Mouse (Mus musculus) embryonic facial prominence, embryonic 11.5 days (tissue): ENCODE measurements around the gene Cir1. TPM values are rescaled to one million over a fixed set of nuclear protein-coding genes. Genes with fewer than 3 reads are reported as not detected.

ENCODE experiments used
- ATAC-seq: fragments of 200-750 bp; cut with Nextera tagmentation; replicated peaks from 2 replicates; pipeline ENCODE4 v1.8.0; 2017; ENCODE audit warnings: low read depth; ENCODE audit not compliant: insufficient number of reproducible peaks, low FRiP score, low TSS enrichment
- DNase-seq: peaks from one replicate; pipeline ENCODE4 v3.0.0-alpha.2; 2015; ENCODE audit warnings: low spot score
- H3K27ac ChIP-seq: fragments of 300-500 bp; sonication (generic); replicated peaks from 2 replicates; pipeline ENCODE4 v1.5.1; 2014; ENCODE audit warnings: mild to moderate bottlenecking, low read depth, low read length, control low read depth
- H3K27me3 ChIP-seq: fragments of 300-500 bp; sonication (generic); 2 replicates; pipeline ENCODE4 v1.6.1; 2014; ENCODE audit warnings: mild to moderate bottlenecking, low read length, moderate library complexity, mixed read lengths; ENCODE audit not compliant: control insufficient read depth, insufficient read depth
- H3K36me3 ChIP-seq: fragments of 300-500 bp; sonication (generic); replicated peaks from 2 replicates; pipeline ENCODE4 v1.6.1; 2014; ENCODE audit warnings: low read depth, mild to moderate bottlenecking, low read length, moderate library complexity, mixed read lengths; ENCODE audit not compliant: control insufficient read depth, insufficient read depth
- H3K4me1 ChIP-seq: fragments of 300-500 bp; sonication (generic); 2 replicates; pipeline ENCODE4 v1.6.1; 2014; ENCODE audit warnings: low read length, mixed read lengths; ENCODE audit not compliant: control insufficient read depth, insufficient read depth
- H3K4me2 ChIP-seq: fragments of 300-500 bp; sonication (generic); 2 replicates; pipeline ENCODE4 v1.6.1; 2014; ENCODE audit warnings: low read depth, mild to moderate bottlenecking, control low read depth, low read length, moderate library complexity
- H3K4me3 ChIP-seq: fragments of 300-500 bp; sonication (generic); 2 replicates; pipeline ENCODE4 v1.5.1; 2014; ENCODE audit warnings: low read depth, low read length, control low read depth
- H3K9ac ChIP-seq: fragments of 300-500 bp; sonication (generic); replicated peaks from 2 replicates; pipeline ENCODE4 v1.6.1; 2014; ENCODE audit warnings: mild to moderate bottlenecking, control low read depth, low read length
- H3K9me3 ChIP-seq: fragments of 300-500 bp; sonication (generic); replicated peaks from 2 replicates; pipeline ENCODE4 v1.6.1; 2016; ENCODE audit warnings: mild to moderate bottlenecking, low read length, inconsistent platforms, mixed read lengths; ENCODE audit not compliant: control insufficient read depth
- WGBS: fragments of 180-500 bp; shearing (Covaris S2); extraction: QIAGEN DNeasy Blood & Tissue Kit; methylation state at CpG from one replicate; pipeline ENCODE4 v1.1.7; 2014; 5-methylcytosine and 5-hydroxymethylcytosine counted together
- polyA plus RNA-seq: library from polyadenylated mRNA; unstranded; fragments of >200 nt; fragmentation: Nextera tagmentation; extraction: Ambion mirVana; gene quantifications from 2 replicates; pipeline ENCODE4 v1.2.1, GENCODE M21; 2014

The Cir1 gene
- polyA plus RNA-seq, 1 experiment from 2014 or later: 26.8 TPM

GRCm38 (mm10) chr2:73347136-73347535, 34.6 kb upstream of the Cir1 start:
- 0 out of 2 replicates have a peak, but pooled peaks cover 2% of the 10 kb centered on the region for H3K4me1 ChIP-seq
- H3K4me2 ChIP-seq: no peak overlapping the region
- no peak overlapping the region for H3K9ac ChIP-seq
- ATAC-seq (no peak), DNase-seq (peak; percentile 56)
- no peaks in the 10 kb centered on the region for H3K36me3 ChIP-seq
- no peak overlapping the region for H3K4me3 ChIP-seq
- no peaks in the 10 kb centered on the region for H3K27me3 ChIP-seq
- WGBS: 29% methylated on average over 6 of the region's 6 CpGs
- no peak overlapping the region for H3K27ac ChIP-seq
- no peaks in the 10 kb centered on the region for H3K9me3 ChIP-seq

GRCm38 (mm10) chr2:73346345-73347086, 34.0 kb upstream of the Cir1 start:
- Histone ChIP-seq H3K9ac (no peak overlapping the region), H3K4me3 (no peak overlapping the region), H3K9me3 (no peaks in the 10 kb centered on the region), H3K27ac (0 out of 2 replicates have a peak overlapping the region, but pooled peaks have one; percentile 13), H3K4me2 (no peak overlapping the region), H3K27me3 (no peaks in the 10 kb centered on the region), H3K4me1 (0 out of 2 replicates have a peak, but pooled peaks cover 2% of the 10 kb centered on the region), H3K36me3 (no peaks in the 10 kb centered on the region)
- 68% methylated on average over 13 of the region's 13 CpGs for WGBS
- ATAC-seq (no peak), DNase-seq (no peak)

GRCm38 (mm10) chr2:73345204-73345603, 32.7 kb upstream of the Cir1 start:
- no peak overlapping the region for H3K4me2 ChIP-seq
- H3K4me1 ChIP-seq: 0 out of 2 replicates have a peak, but pooled peaks cover 2% of the 10 kb centered on the region
- no peaks in the 10 kb centered on the region for H3K36me3 ChIP-seq
- DNase-seq: no peak
- H3K9me3 ChIP-seq: no peaks in the 10 kb centered on the region
- 59% methylated on average over 4 of the region's 4 CpGs for WGBS
- H3K9ac ChIP-seq: no peak overlapping the region
- H3K27me3 ChIP-seq: no peaks in the 10 kb centered on the region
- H3K4me3 ChIP-seq: no peak overlapping the region
- H3K27ac ChIP-seq: no peak overlapping the region
- ATAC-seq: no peak

- Histone ChIP-seq H3K4me3 (no peak overlapping the region), H3K9me3 (no peaks in the 10 kb centered on the region), H3K4me2 (no peak overlapping the region), H3K9ac (no peak overlapping the region), H3K27ac (no peak overlapping the region), H3K27me3 (no peaks in the 10 kb centered on the region), H3K4me1 (0 out of 2 replicates have a peak, but pooled peaks cover 2% of the 10 kb centered on the region), H3K36me3 (no peaks in the 10 kb centered on the region)
- ATAC-seq (no peak), DNase-seq (no peak)
- 87% methylated on average over 5 of the region's 5 CpGs for WGBS
Measured at GRCm38 (mm10) chr2:73343701-73344100, 31.2 kb upstream of the Cir1 start.

GRCm38 (mm10) chr2:73338415-73338814, 25.9 kb upstream of the Cir1 start:
- H3K36me3 ChIP-seq: no peaks in the 10 kb centered on the region
- no peaks in the 10 kb centered on the region for H3K9me3 ChIP-seq
- no peak overlapping the region for H3K4me3 ChIP-seq
- WGBS: 77% methylated on average over 8 of the region's 8 CpGs
- no peaks in the 10 kb centered on the region for H3K27me3 ChIP-seq
- no peak overlapping the region for H3K9ac ChIP-seq
- ATAC-seq (no peak), DNase-seq (no peak)
- no peaks in the 10 kb centered on the region for H3K4me1 ChIP-seq
- H3K4me2 ChIP-seq: no peak overlapping the region
- H3K27ac ChIP-seq: no peak overlapping the region

- DNase-seq (no peak), ATAC-seq (no peak)
- Histone ChIP-seq H3K27ac (no peak overlapping the region), H3K9me3 (no peaks in the 10 kb centered on the region), H3K9ac (no peak overlapping the region), H3K4me3 (no peak overlapping the region), H3K36me3 (no peaks in the 10 kb centered on the region), H3K4me1 (no peaks in the 10 kb centered on the region), H3K4me2 (no peak overlapping the region), H3K27me3 (no peaks in the 10 kb centered on the region)
- WGBS: 89% methylated on average over 3 of the region's 3 CpGs
Measured at GRCm38 (mm10) chr2:73335949-73336348, 23.4 kb upstream of the Cir1 start.

- Histone ChIP-seq H3K9me3 (no peaks in the 10 kb centered on the region), H3K4me1 (no peaks in the 10 kb centered on the region), H3K27me3 (no peaks in the 10 kb centered on the region), H3K36me3 (no peaks in the 10 kb centered on the region), H3K4me2 (no peak overlapping the region), H3K9ac (no peak overlapping the region), H3K4me3 (no peak overlapping the region), H3K27ac (no peak overlapping the region)
- 90% methylated on average over 5 of the region's 5 CpGs for WGBS
- DNase-seq (no peak), ATAC-seq (no peak)
Measured at GRCm38 (mm10) chr2:73325871-73326270, 13.4 kb upstream of the Cir1 start.

GRCm38 (mm10) chr2:73322991-73323390, 10.5 kb upstream of the Cir1 start:
- no peak overlapping the region for H3K4me3 ChIP-seq
- WGBS: 69% methylated on average over 12 of the region's 12 CpGs
- no peak overlapping the region for H3K27ac ChIP-seq
- ATAC-seq: no peak
- H3K27me3 ChIP-seq: no peaks in the 10 kb centered on the region
- no peak for DNase-seq
- H3K36me3 ChIP-seq: no peaks in the 10 kb centered on the region
- no peaks in the 10 kb centered on the region for H3K9me3 ChIP-seq
- H3K4me2 ChIP-seq: no peak overlapping the region
- no peaks in the 10 kb centered on the region for H3K4me1 ChIP-seq
- H3K9ac ChIP-seq: no peak overlapping the region
